ENCODE assay signal across 21 mouse cellular contexts in genomic region chr5:149298234-149298633, GRCm38 (mm10). TPM values are rescaled to one million over a fixed set of nuclear protein-coding genes. Genes with fewer than 3 reads are reported as not detected.
DNase-seq lines count a peak whose midpoint lies in the region; ATAC-seq and TF ChIP-seq lines count a peak whose summit lies in the region.
"Had no signal": no experiment of that assay in that cellular context is flagged by ENCODE, and none has a peak within 500 bp of the region (broad histone marks: within the 10 kb centered on the region; RNA-seq: fewer than 3 reads in every experiment).

No protein-coding gene starts in this region.

- DNase-seq in NIH3T3 (ENCODE audit: low read depth) = peak; percentile 34
- DNase-seq in gonadal fat pad, adult 2 months (ENCODE audit: low read depth) = peak; percentile 58
- DNase-seq in midbrain, postnatal 0 days (ENCODE audit: low spot score) = no peak
- DNase-seq in layer of hippocampus, adult 8-10 months (ENCODE audit: low spot score in 2 of 2) = no peak
- DNase-seq: adrenal gland, adult 8-10 months; adrenal gland, postnatal 14 days; adrenal gland, postnatal 36 days; cerebellum, adult 11-12 months; cerebellum, adult 2 months; cerebellum, adult 9-10 months; cerebellum, postnatal 10 days; cerebellum, postnatal 25 days; forebrain, postnatal 0 days had no signal

- H3K4me2 ChIP-seq in midbrain, postnatal 0 days (ENCODE audit: low read depth, low read length, poor library complexity, severe bottlenecking) = no peak overlapping the region
- H3K4me2 ChIP-seq: embryonic facial prominence, embryonic 12.5 days; forebrain, embryonic 13.5 days; forebrain, embryonic 15.5 days had no signal

- no peak overlapping the region for H3K4me3 ChIP-seq in embryonic fibroblast, embryonic 13.5 days (ENCODE audit: insufficient read depth, low read length)
- no peak overlapping the region for H3K4me3 ChIP-seq in midbrain, postnatal 0 days (ENCODE audit: low read depth, low read length)
- H3K4me3 ChIP-seq: embryonic facial prominence, embryonic 10.5 days; embryonic facial prominence, embryonic 12.5 days; erythroblast, embryonic 14.5 days; forebrain, embryonic 13.5 days; forebrain, embryonic 15.5 days had no signal

- H3K4me1 ChIP-seq in embryonic fibroblast, embryonic 13.5 days (ENCODE audit: control insufficient read depth, insufficient read depth, low read length) = no peaks in the 10 kb centered on the region
- no peaks in the 10 kb centered on the region for H3K4me1 ChIP-seq in midbrain, postnatal 0 days (ENCODE audit: insufficient read depth, low read length)
- H3K4me1 ChIP-seq: embryonic facial prominence, embryonic 10.5 days; embryonic facial prominence, embryonic 12.5 days; forebrain, embryonic 13.5 days; forebrain, embryonic 15.5 days had no signal

- no peaks in the 10 kb centered on the region for H3K36me3 ChIP-seq in midbrain, postnatal 0 days (ENCODE audit: insufficient read depth, low read length)
- H3K36me3 ChIP-seq: embryonic facial prominence, embryonic 10.5 days; embryonic facial prominence, embryonic 12.5 days; forebrain, embryonic 15.5 days had no signal

- no peaks in the 10 kb centered on the region for H3K27me3 ChIP-seq in midbrain, postnatal 0 days (ENCODE audit: insufficient read depth, low read length)
- H3K27me3 ChIP-seq: embryonic facial prominence, embryonic 12.5 days; forebrain, embryonic 13.5 days; forebrain, embryonic 15.5 days; Patski had no signal

- WGBS in midbrain, postnatal 0 days = 54% methylated on average over 4 of the region's 4 CpGs

- peak overlapping the region; percentile 41; the same call in 1 of the 2 replicates for H3K27ac ChIP-seq in embryonic fibroblast, embryonic 13.5 days (ENCODE audit: insufficient read depth, low read length)
- H3K27ac ChIP-seq in midbrain, postnatal 0 days (ENCODE audit: low read depth, low read length) = no peak overlapping the region
- H3K27ac ChIP-seq: embryonic facial prominence, embryonic 10.5 days; embryonic facial prominence, embryonic 12.5 days; forebrain, embryonic 13.5 days; forebrain, embryonic 15.5 days had no signal

- H3K9ac ChIP-seq in midbrain, postnatal 0 days (replicated peaks; ENCODE audit: low read length, poor library complexity, severe bottlenecking) = no peak overlapping the region
- H3K9ac ChIP-seq: embryonic facial prominence, embryonic 12.5 days; forebrain, embryonic 13.5 days; forebrain, embryonic 15.5 days; forebrain, postnatal 0 days had no signal

- TF ChIP-seq CTCF in embryonic fibroblast, embryonic 13.5 days (IDR thresholded peaks at IDR 0.05; ENCODE audit: borderline replicate concordance, insufficient read depth, low read length) = no peak
- TF ChIP-seq CTCF in midbrain, postnatal 0 days (IDR thresholded peaks at IDR 0.05) = no peak

- H3K9me3 ChIP-seq in midbrain, postnatal 0 days (ENCODE audit: low read length) = no peaks in the 10 kb centered on the region
- H3K9me3 ChIP-seq: embryonic facial prominence, embryonic 12.5 days; forebrain, embryonic 15.5 days had no signal

- TF ChIP-seq POLR2A in embryonic fibroblast, embryonic 13.5 days (IDR thresholded peaks at IDR 0.05; ENCODE audit: low read depth, low read length) = no peak

- ATAC-seq in midbrain, postnatal 0 days (ENCODE audit: low FRiP score) = no peak
- ATAC-seq: activated CD4-positive, CD25-positive, alpha-beta regulatory T cell, adult 4 months; forebrain, embryonic 13.5 days; forebrain, embryonic 15.5 days; forebrain, postnatal 0 days; Patski had no signal

RNA-seq across cellular contexts. Expression of gene Alox5ap, which starts 33.7 kb away (rescaled TPM):
- 1.4 and 6.0 TPM in 2 replicates for polyA plus RNA-seq in embryonic fibroblast, embryonic 13.5 days (2011; ENCODE audit: insufficient read length, low read depth, missing spikeins)
- 36.6 and 42.1 TPM in 2 replicates for polyA plus RNA-seq in gonadal fat pad, adult 2 months (2012; rRNA removed)
- total RNA-seq in midbrain, postnatal 0 days (2014; rRNA removed) = 2.5 and 8.5 TPM in 2 replicates
- 10.5 and 10.6 TPM in 2 replicates for polyA plus RNA-seq in midbrain, postnatal 0 days (2015; fragmentation: Nextera tagmentation; extraction: Ambion mirVana)
- total RNA-seq in layer of hippocampus, adult 8-10 months (2022) = 10 to 100 TPM; 10.3 to 19.4 (median 11.9) TPM
- polyA plus RNA-seq: erythroblast, embryonic 14.5 days had no signal

Comparison
In these comparisons a context has a peak if more than half of its experiments do, and no peak if none do; other contexts are left out.
1. DNase-seq: peak in NIH3T3 (single experiment) and gonadal fat pad, adult 2 months (single experiment); none in midbrain, postnatal 0 days (single experiment) and layer of hippocampus, adult 8-10 months (0 of 2).